Mouse (Mus musculus): ENCODE measurements around the gene Slc25a45. TPM values are rescaled to one million over a fixed set of nuclear protein-coding genes. Genes with fewer than 3 reads are reported as not detected.

Gene Slc25a45
- polyA plus RNA-seq, 1 experiment from 2014 or later, result 9.1 TPM

- Histone ChIP-seq H3K4me1 (ENCODE audit: insufficient read depth) (peaks cover 68% of the 10 kb centered on the region), H3K9ac (replicated peaks) (peak overlapping the region; percentile 72), H3K4me3 (ENCODE audit: low read depth, low read length) (peak overlapping the region; percentile 58), H3K4me2 (ENCODE audit: low read depth, low read length) (peak overlapping the region; percentile 84), H3K9me3 (ENCODE audit: low read length) (no peaks in the 10 kb centered on the region), H3K27ac (ENCODE audit: low read depth) (peak overlapping the region; percentile 100), H3K27me3 (ENCODE audit: insufficient read depth, low read length) (no peaks in the 10 kb centered on the region), H3K36me3 (replicated peaks; ENCODE audit: insufficient read depth, low read length) (peaks cover 8% of the 10 kb centered on the region; the same call in 1 of the 2 replicates)
- ATAC-seq (peak; percentile 6; the same call in 1 of the 2 replicates), DNase-seq (peak; percentile 63)
- WGBS (ENCODE audit: insufficient replicate concordance), result 52% methylated on average over 4 of the region's 4 CpGs
- TF ChIP-seq CTCF (IDR thresholded peaks at IDR 0.05; ENCODE audit: low read depth) (no peak), EP300 (IDR thresholded peaks at IDR 0.05; ENCODE audit: low read depth) (no peak)
These were observed 30.3 kb upstream of the Slc25a45 start for GRCm38 (mm10) chr19:5847306-5847796.

GRCm38 (mm10) chr19:5848032-5848825 lies 29.4 kb upstream of the Slc25a45 start:
- H3K4me1 ChIP-seq (ENCODE audit: insufficient read depth), result peaks cover 62% of the 10 kb centered on the region
- H3K4me2 ChIP-seq (ENCODE audit: low read depth, low read length), result peak overlapping the region; percentile 84
- H3K9ac ChIP-seq (replicated peaks), result peak overlapping the region; percentile 72
- DNase-seq (peak; percentile 87), ATAC-seq (peak; percentile 38)
- TF ChIP-seq EP300 (IDR thresholded peaks at IDR 0.05; ENCODE audit: low read depth) (peak; percentile 84), CTCF (IDR thresholded peaks at IDR 0.05; ENCODE audit: low read depth) (no peak)
- H3K27ac ChIP-seq (ENCODE audit: low read depth), result peak overlapping the region; percentile 100
- H3K9me3 ChIP-seq (ENCODE audit: low read length), result no peaks in the 10 kb centered on the region
- no peaks in the 10 kb centered on the region for H3K27me3 ChIP-seq (ENCODE audit: insufficient read depth, low read length)
- WGBS (ENCODE audit: insufficient replicate concordance), result 14% methylated on average over 14 of the region's 14 CpGs
- peak overlapping the region; percentile 58 for H3K4me3 ChIP-seq (ENCODE audit: low read depth, low read length)
- H3K36me3 ChIP-seq (replicated peaks; ENCODE audit: insufficient read depth, low read length), result peaks cover 11% of the 10 kb centered on the region; the same call in 1 of the 2 replicates

GRCm38 (mm10) chr19:5848826-5849672 lies 28.6 kb upstream of the Slc25a45 start:
- peak overlapping the region; percentile 72 for H3K9ac ChIP-seq (replicated peaks)
- no peaks in the 10 kb centered on the region for H3K9me3 ChIP-seq (ENCODE audit: low read length)
- peak overlapping the region; percentile 84 for H3K4me2 ChIP-seq (ENCODE audit: low read depth, low read length)
- peak overlapping the region; percentile 58 for H3K4me3 ChIP-seq (ENCODE audit: low read depth, low read length)
- peak; percentile 68 for DNase-seq
- H3K27me3 ChIP-seq (ENCODE audit: insufficient read depth, low read length), result no peaks in the 10 kb centered on the region
- 19% methylated on average over 13 of the region's 13 CpGs for WGBS (ENCODE audit: insufficient replicate concordance)
- TF ChIP-seq EP300 (IDR thresholded peaks at IDR 0.05; ENCODE audit: low read depth) (no peak), CTCF (IDR thresholded peaks at IDR 0.05; ENCODE audit: low read depth) (no peak; the same call in 1 of the 2 replicates)
- peak overlapping the region; percentile 100 for H3K27ac ChIP-seq (ENCODE audit: low read depth)
- peaks cover 54% of the 10 kb centered on the region for H3K4me1 ChIP-seq (ENCODE audit: insufficient read depth)
- ATAC-seq, result no peak
- H3K36me3 ChIP-seq (replicated peaks; ENCODE audit: insufficient read depth, low read length), result peaks cover 7% of the 10 kb centered on the region; the same call in 1 of the 2 replicates

GRCm38 (mm10) chr19:5849843-5850527 lies 27.6 kb upstream of the Slc25a45 start:
- Histone ChIP-seq H3K4me2 (ENCODE audit: low read depth, low read length) (peak overlapping the region; percentile 84), H3K9ac (replicated peaks) (peak overlapping the region; percentile 72), H3K27ac (ENCODE audit: low read depth) (peak overlapping the region; percentile 100), H3K4me1 (ENCODE audit: insufficient read depth) (peaks cover 51% of the 10 kb centered on the region), H3K27me3 (ENCODE audit: insufficient read depth, low read length) (no peaks in the 10 kb centered on the region), H3K36me3 (replicated peaks; ENCODE audit: insufficient read depth, low read length) (peaks cover 8% of the 10 kb centered on the region; the same call in 1 of the 2 replicates), H3K4me3 (ENCODE audit: low read depth, low read length) (peak overlapping the region; percentile 58; the same call in 1 of the 2 replicates), H3K9me3 (ENCODE audit: low read length) (no peaks in the 10 kb centered on the region)
- DNase-seq (peak; percentile 96), ATAC-seq (peak; percentile 17)
- TF ChIP-seq CTCF (IDR thresholded peaks at IDR 0.05; ENCODE audit: low read depth) (peak; percentile 99), EP300 (IDR thresholded peaks at IDR 0.05; ENCODE audit: low read depth) (peak; percentile 88)
- 15% methylated on average over 11 of the region's 11 CpGs for WGBS (ENCODE audit: insufficient replicate concordance)

GRCm38 (mm10) chr19:5850860-5851259 lies 26.7 kb upstream of the Slc25a45 start:
- Histone ChIP-seq H3K27me3 (ENCODE audit: insufficient read depth, low read length) (no peaks in the 10 kb centered on the region), H3K9ac (replicated peaks) (no peak overlapping the region), H3K9me3 (ENCODE audit: low read length) (no peaks in the 10 kb centered on the region), H3K4me3 (ENCODE audit: low read depth, low read length) (no peak overlapping the region), H3K36me3 (replicated peaks; ENCODE audit: insufficient read depth, low read length) (peaks cover 15% of the 10 kb centered on the region; the same call in 1 of the 2 replicates), H3K4me2 (ENCODE audit: low read depth, low read length) (no peak overlapping the region), H3K27ac (ENCODE audit: low read depth) (no peak overlapping the region), H3K4me1 (ENCODE audit: insufficient read depth) (peaks cover 51% of the 10 kb centered on the region)
- no peak for DNase-seq
- WGBS (ENCODE audit: insufficient replicate concordance), result 74% methylated on average over 3 of the region's 3 CpGs
- TF ChIP-seq CTCF (IDR thresholded peaks at IDR 0.05; ENCODE audit: low read depth), result no peak
- no peak for TF ChIP-seq EP300 (IDR thresholded peaks at IDR 0.05; ENCODE audit: low read depth)
- ATAC-seq, result no peak

Data from liver, postnatal 0 days (tissue).